Mouse (Mus musculus) splenic B cell, adult 2 months (primary cell): Measurements from ENCODE around the gene Phospho1.

Experiments used
- DNase-seq: peaks from one replicate; pipeline ENCODE4 v3.0.0-alpha.2; 2011; ENCODE audit warnings: low read depth, low spot score
- H3K27me3 ChIP-seq: 2 replicates; pipeline ENCODE4 v1.6.1; 2012; ENCODE audit warnings: mild to moderate bottlenecking, low read length, moderate library complexity, mixed read lengths; ENCODE audit not compliant: control insufficient read depth, poor library complexity, insufficient read depth, severe bottlenecking
- H3K36me3 ChIP-seq: 2 replicates; pipeline ENCODE4 v1.6.1; 2012; ENCODE audit warnings: mild to moderate bottlenecking, low read length, moderate library complexity, mixed read lengths; ENCODE audit not compliant: control insufficient read depth, poor library complexity, insufficient read depth, severe bottlenecking

The Phospho1 gene

DNA sequence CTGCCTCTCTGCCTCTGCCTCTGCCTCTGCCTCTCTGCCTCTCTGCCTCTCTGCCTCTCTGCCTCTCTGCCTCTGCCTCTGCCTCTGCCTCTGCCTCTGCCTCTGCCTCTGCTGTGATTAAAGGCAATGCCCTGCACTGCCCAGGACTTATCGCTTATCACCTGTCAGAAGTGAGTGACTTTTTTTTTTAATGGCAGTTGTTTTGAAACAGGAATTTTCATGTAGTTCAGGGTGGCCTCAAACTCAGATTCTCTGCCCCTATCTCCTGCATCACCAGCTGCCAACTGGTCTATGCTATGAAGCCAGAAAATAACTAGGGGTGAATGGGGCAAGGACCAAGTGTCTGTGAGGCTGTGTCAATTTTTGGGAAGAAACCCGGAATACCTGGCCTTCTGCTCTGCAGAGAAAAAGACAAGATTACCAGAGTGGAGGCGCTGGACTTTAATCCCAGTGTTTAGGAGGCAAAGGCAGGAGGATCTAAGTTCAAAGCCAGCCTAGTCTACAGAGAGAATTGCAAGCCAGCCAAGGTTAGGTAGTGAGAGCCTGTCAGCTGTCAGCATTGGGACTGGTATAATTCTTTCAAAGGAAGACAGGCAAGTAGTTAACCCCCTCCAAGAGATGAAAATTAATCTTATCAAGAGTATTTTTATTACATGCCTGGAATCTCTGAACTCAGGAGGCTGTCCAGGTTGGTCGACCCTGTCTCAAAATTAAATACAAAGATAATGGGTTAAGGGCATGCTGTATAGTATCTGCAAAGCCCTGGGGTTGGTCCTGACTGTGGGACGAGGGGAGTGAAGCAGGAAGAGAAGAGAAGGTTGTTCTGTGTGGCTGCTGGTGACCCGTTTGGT, 2.2 kb downstream of the Phospho1 start:
- no peaks in the 10 kb centered on the region for H3K27me3 ChIP-seq
- no peak for DNase-seq
- no peaks in the 10 kb centered on the region for H3K36me3 ChIP-seq

DNA sequence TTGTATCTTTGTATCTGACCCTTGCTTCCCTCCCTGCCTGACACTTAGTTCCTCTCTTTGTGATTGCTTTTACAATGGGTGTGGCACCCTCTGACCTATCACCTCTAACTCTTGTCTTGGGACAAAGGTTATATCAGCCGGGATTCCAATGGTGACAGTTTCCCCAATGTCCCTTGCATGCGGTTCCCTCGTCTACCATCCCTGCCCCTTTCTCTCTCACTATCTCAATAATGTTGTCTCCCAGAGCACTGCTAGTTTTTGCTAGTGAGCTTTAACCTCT, 2.8 kb downstream of the Phospho1 start:
- Histone ChIP-seq H3K36me3 (peaks cover 1% of the 10 kb centered on the region; the same call in 1 of the 2 replicates), H3K27me3 (no peaks in the 10 kb centered on the region)
- no peak for DNase-seq

GRCm38 (mm10) chr11:95827464-95828085, 3.3 kb downstream of the Phospho1 start:
- no peaks in the 10 kb centered on the region for H3K27me3 ChIP-seq
- peaks cover 6% of the 10 kb centered on the region for H3K36me3 ChIP-seq
- peak; percentile 83 for DNase-seq

DNA sequence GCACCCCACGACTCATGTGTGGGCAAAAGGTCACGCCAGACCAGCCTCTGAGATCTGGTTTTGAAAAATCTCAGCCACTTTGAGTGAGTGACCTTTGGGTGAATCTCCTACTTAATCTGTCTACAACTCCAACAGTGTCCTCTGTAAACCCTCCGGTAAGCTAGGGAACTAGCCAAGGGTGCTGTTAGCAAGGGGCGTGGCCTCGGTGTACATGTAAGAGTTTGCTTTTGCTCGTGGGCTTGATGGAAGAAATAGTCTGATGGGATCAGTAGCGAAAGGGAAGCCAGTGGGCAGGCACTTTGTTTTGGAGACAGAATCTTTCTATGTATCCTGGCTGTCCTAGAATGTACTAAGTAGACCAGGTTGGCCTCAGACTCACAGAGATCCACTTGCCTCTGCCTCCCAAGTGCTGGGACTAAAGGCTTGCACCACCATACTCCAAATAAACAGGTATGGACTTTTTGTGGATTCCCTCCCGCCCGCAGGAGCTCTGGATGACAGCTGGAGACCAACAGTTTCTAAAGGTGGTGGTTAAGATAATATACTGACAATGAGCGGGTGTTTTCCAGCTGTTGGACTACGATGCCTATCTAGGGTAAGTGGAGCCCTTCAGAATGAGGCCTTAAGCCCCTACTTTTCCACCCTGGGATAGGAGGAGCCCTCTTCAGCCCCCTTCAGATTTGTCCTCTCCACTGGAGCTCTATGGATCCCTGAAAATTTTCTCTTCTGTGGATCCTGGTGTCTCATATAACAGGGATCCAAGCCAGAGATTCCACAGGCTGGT, 4.1 kb downstream of the Phospho1 start:
- peak; percentile 27 for DNase-seq
- Histone ChIP-seq H3K36me3 (peaks cover 12% of the 10 kb centered on the region), H3K27me3 (no peaks in the 10 kb centered on the region)

DNA sequence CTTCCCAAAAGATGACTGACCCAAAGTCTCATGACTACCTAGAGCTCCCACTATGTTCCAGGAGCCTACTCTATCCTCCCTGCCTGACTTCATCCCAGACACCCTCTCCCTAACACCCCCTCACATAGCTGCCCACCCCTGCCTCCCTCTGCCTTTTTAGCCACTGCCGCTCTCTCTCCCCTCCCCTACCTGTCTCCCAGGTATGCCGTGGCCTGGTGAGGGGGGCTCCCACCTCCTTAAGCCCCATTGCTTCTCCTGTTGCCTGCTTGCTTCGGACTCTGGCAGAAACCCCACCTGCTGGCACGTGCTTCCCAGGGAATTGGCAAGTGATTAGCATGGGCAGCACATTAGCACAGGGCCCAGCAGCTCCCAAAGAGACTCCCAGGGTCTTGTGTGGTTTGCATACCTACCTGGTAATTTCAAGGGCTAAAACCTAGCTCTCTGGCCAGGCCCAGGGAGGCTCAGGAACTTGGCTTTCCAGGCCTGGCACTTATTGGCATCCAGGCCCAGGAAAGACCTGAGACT, 5.3 kb downstream of the Phospho1 start:
- Histone ChIP-seq H3K36me3 (peaks cover 12% of the 10 kb centered on the region), H3K27me3 (no peaks in the 10 kb centered on the region)
- no peak for DNase-seq

DNA sequence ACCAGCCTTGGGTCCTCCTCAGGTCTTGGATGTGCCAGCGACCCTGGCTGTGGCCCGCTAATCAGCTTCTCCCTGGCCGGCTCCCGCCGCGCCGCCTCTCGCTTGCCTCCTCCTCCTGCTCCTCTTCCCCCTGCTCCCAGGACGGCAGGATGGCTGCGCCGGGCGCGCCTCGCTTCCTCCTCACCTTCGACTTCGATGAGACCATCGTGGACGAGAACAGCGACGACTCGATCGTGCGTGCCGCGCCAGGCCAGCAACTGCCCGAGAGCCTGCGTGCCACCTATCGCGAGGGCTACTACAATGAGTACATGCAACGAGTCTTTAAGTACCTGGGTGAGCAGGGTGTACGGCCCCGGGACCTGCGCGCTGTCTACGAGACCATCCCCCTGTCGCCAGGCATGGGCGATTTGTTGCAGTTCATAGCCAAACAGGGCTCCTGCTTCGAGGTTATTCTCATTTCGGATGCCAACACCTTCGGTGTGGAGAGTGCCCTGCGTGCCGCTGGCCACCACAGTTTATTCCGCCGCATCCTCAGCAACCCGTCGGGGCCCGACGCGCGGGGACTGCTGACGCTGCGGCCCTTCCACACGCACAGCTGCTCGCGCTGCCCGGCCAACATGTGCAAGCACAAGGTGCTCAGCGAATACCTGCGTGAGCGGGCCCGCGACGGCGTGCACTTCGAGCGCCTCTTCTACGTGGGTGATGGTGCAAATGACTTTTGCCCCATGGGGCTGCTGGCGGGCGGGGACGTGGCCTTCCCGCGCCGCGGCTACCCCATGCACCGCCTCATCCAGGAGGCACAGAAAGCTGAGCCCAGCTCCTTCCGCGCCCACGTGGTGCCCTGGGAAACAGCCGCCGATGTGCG, 6.3 kb downstream of the Phospho1 start:
- peak; percentile 57 for DNase-seq
- no peaks in the 10 kb centered on the region for H3K27me3 ChIP-seq
- peaks cover 12% of the 10 kb centered on the region for H3K36me3 ChIP-seq

DNA sequence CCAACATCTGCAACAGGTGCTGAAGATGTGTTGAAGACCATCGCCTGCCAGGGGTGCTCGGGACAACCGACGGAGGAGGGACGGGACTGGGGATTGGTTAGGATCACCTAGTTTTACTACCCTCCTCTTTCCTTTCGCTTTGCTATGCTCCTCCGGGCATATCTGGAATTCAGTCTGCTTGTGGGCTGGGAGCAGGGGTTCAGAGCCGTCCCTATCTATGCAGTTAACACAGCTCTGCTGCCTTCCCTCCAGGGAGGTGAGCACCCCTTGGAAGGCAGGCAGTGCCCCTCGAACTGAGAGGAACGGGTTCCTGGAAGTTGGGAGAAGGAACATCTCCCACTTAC, 6.9 kb downstream of the Phospho1 start:
- H3K36me3 ChIP-seq = peaks cover 14% of the 10 kb centered on the region

GRCm38 (mm10) chr11:95831641-95832040, 7.3 kb downstream of the Phospho1 start:
- peak; percentile 50 for DNase-seq
- Histone ChIP-seq H3K27me3 (no peaks in the 10 kb centered on the region), H3K36me3 (peaks cover 14% of the 10 kb centered on the region)

More for the DNA sequence above, 6.9 kb downstream of the Phospho1 start:
- H3K27me3 ChIP-seq = no peaks in the 10 kb centered on the region
- DNase-seq = no peak

GRCm38 (mm10) chr11:95832129-95833005, 8.1 kb downstream of the Phospho1 start:
- DNase-seq = no peak
- Histone ChIP-seq H3K27me3 (no peaks in the 10 kb centered on the region), H3K36me3 (peaks cover 14% of the 10 kb centered on the region)

DNA sequence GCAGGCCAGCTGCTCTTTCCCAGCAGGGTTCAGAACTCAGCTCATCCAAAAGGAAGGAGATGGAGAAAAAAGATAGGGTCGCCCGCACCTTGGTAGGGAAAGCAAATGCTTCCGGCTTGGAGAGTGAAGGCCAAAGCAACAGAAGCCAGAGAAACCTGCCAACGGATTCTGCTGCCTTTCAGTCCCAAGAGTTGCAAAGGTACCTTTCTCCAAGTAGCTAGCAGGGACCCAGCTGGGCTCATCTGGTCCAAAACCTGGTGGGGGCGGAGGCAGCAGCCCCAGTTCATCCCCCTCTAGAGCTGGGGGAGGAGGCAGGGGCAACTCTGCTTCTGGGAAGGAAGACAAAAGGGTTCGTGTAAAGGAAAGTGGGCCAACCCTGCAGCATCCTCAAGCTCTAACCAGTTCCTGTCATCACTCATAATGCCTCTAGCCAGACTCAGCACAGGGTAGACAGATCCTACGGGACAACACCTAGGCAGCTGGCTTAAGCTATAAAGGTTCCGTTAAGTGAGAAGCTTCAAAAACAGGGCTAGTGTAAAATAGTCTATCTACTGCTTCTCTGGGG, 8.8 kb downstream of the Phospho1 start:
- Histone ChIP-seq H3K36me3 (peaks cover 14% of the 10 kb centered on the region), H3K27me3 (no peaks in the 10 kb centered on the region)
- DNase-seq = no peak

- peak; percentile 72 for DNase-seq
- Histone ChIP-seq H3K27me3 (no peaks in the 10 kb centered on the region), H3K36me3 (peaks cover 14% of the 10 kb centered on the region)
Measured at GRCm38 (mm10) chr11:95833631-95834142, 9.4 kb downstream of the Phospho1 start.

DNA sequence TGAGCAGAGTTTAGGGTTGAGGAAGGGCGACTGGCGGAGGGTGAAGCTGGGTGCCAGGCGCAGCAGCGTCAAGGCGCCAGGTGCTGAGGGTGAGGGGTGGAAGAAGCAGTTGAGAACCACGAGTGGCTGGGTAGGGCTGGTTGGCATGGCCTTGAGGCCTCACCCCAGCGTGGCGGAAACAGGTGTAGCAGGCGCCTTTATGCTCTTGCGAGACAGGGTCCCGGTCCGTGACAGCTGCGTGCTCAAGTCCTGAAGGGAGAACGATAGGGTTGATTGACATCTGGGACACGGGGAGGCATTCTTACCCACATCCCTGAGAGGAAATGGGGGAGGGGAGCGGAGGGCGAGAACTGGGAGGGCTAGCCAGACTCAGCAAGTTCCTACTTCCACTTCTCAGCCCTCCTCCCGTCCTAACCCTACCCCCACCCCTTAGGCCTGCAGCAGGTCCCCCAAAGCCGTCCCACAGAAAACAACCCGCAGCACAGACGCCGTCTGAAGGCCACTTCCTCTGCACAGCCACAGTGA, 9.9 kb downstream of the Phospho1 start:
- no peaks in the 10 kb centered on the region for H3K27me3 ChIP-seq
- peak; percentile 86 for DNase-seq
- peaks cover 14% of the 10 kb centered on the region for H3K36me3 ChIP-seq
